Mouse (Mus musculus): ENCODE data around the gene Chd3. TPM values are rescaled to one million over a fixed set of nuclear protein-coding genes. Genes with fewer than 3 reads are reported as not detected.

Chd3 gene
- 130 and 135 TPM in 2 replicates for polyA plus RNA-seq (2016; fragmentation: Nextera tagmentation; extraction: Ambion mirVana)

GRCm38 (mm10) chr11:69369215-69369989, at the start of gene Chd3:
Gene Chd3 (minus strand): TSS chr11:69369406.
- Histone ChIP-seq H3K4me2 (replicated peaks) (peak within 1 kb of the TSS; percentile 80), H3K36me3 (peaks cover 14% of the 10 kb centered on the region; the same call in 1 of the 2 replicates), H3K4me3 (peak within 1 kb of the TSS; percentile 93), H3K27me3 (no peaks in the 10 kb centered on the region), H3K9ac (peak within 1 kb of the TSS; percentile 100), H3K9me3 (no peaks in the 10 kb centered on the region), H3K27ac (peak within 1 kb of the TSS; percentile 100), H3K4me1 (peaks cover 41% of the 10 kb centered on the region)
- 4% methylated on average over 18 of the region's 34 CpGs for WGBS
- ATAC-seq (ENCODE audit: insufficient number of reproducible peaks, insufficient read depth, low FRiP score, low TSS enrichment), result no peak

GRCm38 (mm10) chr11:69417449-69418384, 48.5 kb upstream of the Chd3 start:
- Histone ChIP-seq H3K9ac (peak overlapping the region; percentile 55), H3K4me2 (replicated peaks) (peak overlapping the region; percentile 98), H3K4me3 (peak overlapping the region; percentile 84), H3K4me1 (peaks cover 56% of the 10 kb centered on the region), H3K27ac (peak overlapping the region; percentile 99), H3K27me3 (peaks cover 22% of the 10 kb centered on the region), H3K9me3 (no peaks in the 10 kb centered on the region), H3K36me3 (peaks cover 4% of the 10 kb centered on the region)
- under 1% methylated on average over 39 of the region's 39 CpGs for WGBS
- ATAC-seq (ENCODE audit: insufficient number of reproducible peaks, insufficient read depth, low FRiP score, low TSS enrichment), result peak; percentile 6; the same call in 1 of the 2 replicates

- H3K9me3 ChIP-seq, result no peaks in the 10 kb centered on the region
- H3K27ac ChIP-seq, result peak overlapping the region; percentile 99
- peaks cover 15% of the 10 kb centered on the region for H3K27me3 ChIP-seq
- peak overlapping the region; percentile 55 for H3K9ac ChIP-seq
- peak overlapping the region; percentile 84 for H3K4me3 ChIP-seq
- H3K4me2 ChIP-seq (replicated peaks), result peak overlapping the region; percentile 98
- whole genome bisulfite sequencing, result under 1% methylated on average over 8 of the region's 8 CpGs
- peaks cover 8% of the 10 kb centered on the region for H3K36me3 ChIP-seq
- ATAC-seq (ENCODE audit: insufficient number of reproducible peaks, insufficient read depth, low FRiP score, low TSS enrichment), result 0 out of 2 replicates have a peak, but pooled peaks have one; percentile 4
- H3K4me1 ChIP-seq, result peaks cover 63% of the 10 kb centered on the region
Measured at GRCm38 (mm10) chr11:69416921-69417448, 47.8 kb upstream of the Chd3 start.

- peak overlapping the region; percentile 84 for H3K4me3 ChIP-seq
- no peak overlapping the region for H3K9ac ChIP-seq
- peak overlapping the region; percentile 98 for H3K4me2 ChIP-seq (replicated peaks)
- ATAC-seq (ENCODE audit: insufficient number of reproducible peaks, insufficient read depth, low FRiP score, low TSS enrichment), result no peak
- H3K4me1 ChIP-seq, result peaks cover 65% of the 10 kb centered on the region
- peak overlapping the region; percentile 99 for H3K27ac ChIP-seq
- H3K36me3 ChIP-seq, result peaks cover 8% of the 10 kb centered on the region
- H3K9me3 ChIP-seq, result no peaks in the 10 kb centered on the region
- H3K27me3 ChIP-seq, result peaks cover 11% of the 10 kb centered on the region
- 1% methylated on average over 4 of the region's 4 CpGs for WGBS
Measured at GRCm38 (mm10) chr11:69416509-69416908, 47.3 kb upstream of the Chd3 start.

- H3K4me2 ChIP-seq (replicated peaks), result peak overlapping the region; percentile 98
- H3K36me3 ChIP-seq, result peaks cover 8% of the 10 kb centered on the region
- WGBS, result 0% methylated on average over 18 of the region's 25 CpGs
- peaks cover 4% of the 10 kb centered on the region for H3K27me3 ChIP-seq
- peaks cover 60% of the 10 kb centered on the region for H3K4me1 ChIP-seq
- no peaks in the 10 kb centered on the region for H3K9me3 ChIP-seq
- ATAC-seq (ENCODE audit: insufficient number of reproducible peaks, insufficient read depth, low FRiP score, low TSS enrichment), result no peak
- peak overlapping the region; percentile 98 for H3K9ac ChIP-seq
- H3K27ac ChIP-seq, result peak overlapping the region; percentile 99
- H3K4me3 ChIP-seq, result peak overlapping the region; percentile 84
Measured at GRCm38 (mm10) chr11:69415668-69416451, 46.7 kb upstream of the Chd3 start.

GRCm38 (mm10) chr11:69415327-69415667, 46.1 kb upstream of the Chd3 start:
- Histone ChIP-seq H3K9ac (peak overlapping the region; percentile 98), H3K9me3 (no peaks in the 10 kb centered on the region), H3K27me3 (no peaks in the 10 kb centered on the region), H3K4me1 (peaks cover 57% of the 10 kb centered on the region), H3K4me3 (peak overlapping the region; percentile 84), H3K27ac (peak overlapping the region; percentile 99), H3K4me2 (replicated peaks) (peak overlapping the region; percentile 98), H3K36me3 (peaks cover 8% of the 10 kb centered on the region)
- WGBS, result 0% methylated on average over 3 of the region's 3 CpGs
- no peak for ATAC-seq (ENCODE audit: insufficient number of reproducible peaks, insufficient read depth, low FRiP score, low TSS enrichment)

- Histone ChIP-seq H3K4me2 (replicated peaks) (peak overlapping the region; percentile 98), H3K36me3 (peaks cover 8% of the 10 kb centered on the region), H3K9me3 (no peaks in the 10 kb centered on the region), H3K27ac (peak overlapping the region; percentile 99), H3K4me3 (peak overlapping the region; percentile 84), H3K9ac (peak overlapping the region; percentile 98), H3K4me1 (peaks cover 54% of the 10 kb centered on the region), H3K27me3 (no peaks in the 10 kb centered on the region)
- 8% methylated on average over 4 of the region's 4 CpGs for WGBS
- ATAC-seq (ENCODE audit: insufficient number of reproducible peaks, insufficient read depth, low FRiP score, low TSS enrichment), result no peak
Measured at GRCm38 (mm10) chr11:69414421-69415326, 45.5 kb upstream of the Chd3 start.

- Histone ChIP-seq H3K36me3 (peaks cover 8% of the 10 kb centered on the region), H3K9ac (peak within 1 kb of the TSS; percentile 98), H3K27ac (peak within 1 kb of the TSS; percentile 99), H3K4me3 (peak within 1 kb of the TSS; percentile 84), H3K4me1 (peaks cover 52% of the 10 kb centered on the region), H3K9me3 (no peaks in the 10 kb centered on the region), H3K4me2 (replicated peaks) (peak within 1 kb of the TSS; percentile 98), H3K27me3 (no peaks in the 10 kb centered on the region)
- 32% methylated on average over 12 of the region's 12 CpGs for WGBS
- ATAC-seq (ENCODE audit: insufficient number of reproducible peaks, insufficient read depth, low FRiP score, low TSS enrichment), result no peak
Measured at GRCm38 (mm10) chr11:69413221-69414181, 44.3 kb upstream of the Chd3 start, which contains the start of gene Kdm6b. Gene Kdm6b (minus strand): TSS chr11:69413675.

- Histone ChIP-seq H3K4me2 (replicated peaks) (peak overlapping the region; percentile 98), H3K4me1 (peaks cover 59% of the 10 kb centered on the region), H3K36me3 (peaks cover 15% of the 10 kb centered on the region), H3K27ac (peak overlapping the region; percentile 99), H3K27me3 (no peaks in the 10 kb centered on the region), H3K4me3 (peak overlapping the region; percentile 84), H3K9ac (peak overlapping the region; percentile 98; the same call in 1 of the 2 replicates), H3K9me3 (no peaks in the 10 kb centered on the region)
- WGBS, result 64% methylated on average over 7 of the region's 7 CpGs
- ATAC-seq (ENCODE audit: insufficient number of reproducible peaks, insufficient read depth, low FRiP score, low TSS enrichment), result no peak
Measured at GRCm38 (mm10) chr11:69412548-69412947, 43.3 kb upstream of the Chd3 start.
